ENCODE assay signal across 30 mouse cellular contexts in the genomic region with DNA sequence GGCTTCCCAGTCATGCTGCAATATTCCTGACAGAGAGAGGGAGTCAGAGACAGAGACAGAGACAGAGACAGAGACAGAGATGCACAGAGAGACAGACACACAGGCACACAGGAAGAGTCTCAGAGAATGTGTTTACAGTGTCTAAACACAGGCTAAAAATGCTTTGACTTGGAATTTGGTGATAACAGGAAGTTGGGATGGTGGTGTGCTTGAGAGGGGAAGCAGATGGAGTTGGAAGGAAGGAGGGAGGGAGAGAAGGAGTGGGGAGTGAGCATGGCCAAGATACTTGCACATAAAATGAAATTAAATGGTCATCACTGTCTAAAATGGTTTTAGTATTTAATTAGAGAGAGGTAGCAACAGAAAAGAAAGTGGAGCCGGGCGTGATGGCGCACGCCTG. TPM values are rescaled to one million over a fixed set of nuclear protein-coding genes. Genes with fewer than 3 reads are reported as not detected.
DNase-seq lines count a peak whose midpoint lies in the region; ATAC-seq lines count a peak whose summit lies in the region.
"Had no signal": no experiment of that assay in that cellular context is flagged by ENCODE, and none has a peak within 500 bp of the region (broad histone marks: within the 10 kb centered on the region; RNA-seq: fewer than 3 reads in every experiment).

No protein-coding gene starts in this region.

- no peak for ATAC-seq in heart, embryonic 12.5 days (ENCODE audit: insufficient number of reproducible peaks, low FRiP score)
- ATAC-seq in inflammation-experienced regulatory T-cells, adult 6 months = peak; percentile 39
- ATAC-seq: activated CD4-positive, CD25-positive, alpha-beta regulatory T cell, adult 4 months; forebrain, embryonic 15.5 days; hindbrain, embryonic 16.5 days; Patski had no signal

- H3K27ac ChIP-seq in heart, embryonic 12.5 days (ENCODE audit: poor library complexity, severe bottlenecking) = no peak overlapping the region
- H3K27ac ChIP-seq: embryonic facial prominence, embryonic 15.5 days; forebrain, embryonic 10.5 days; forebrain, embryonic 15.5 days; heart, adult 2 months; heart, embryonic 13.5 days; hindbrain, embryonic 12.5 days had no signal

- H3K4me1 ChIP-seq in heart, embryonic 12.5 days (replicated peaks) = no peaks in the 10 kb centered on the region
- H3K4me1 ChIP-seq: embryonic facial prominence, embryonic 15.5 days; forebrain, embryonic 10.5 days; forebrain, embryonic 15.5 days; heart, embryonic 13.5 days; hindbrain, embryonic 12.5 days had no signal

- no peaks in the 10 kb centered on the region for H3K9me3 ChIP-seq in heart, embryonic 12.5 days (replicated peaks)
- H3K9me3 ChIP-seq: embryonic facial prominence, embryonic 15.5 days; forebrain, embryonic 10.5 days; forebrain, embryonic 15.5 days; heart, embryonic 13.5 days; hindbrain, embryonic 12.5 days had no signal

- H3K4me2 ChIP-seq in heart, embryonic 12.5 days = no peak overlapping the region
- H3K4me2 ChIP-seq: embryonic facial prominence, embryonic 15.5 days; forebrain, embryonic 15.5 days; heart, embryonic 13.5 days; hindbrain, embryonic 12.5 days had no signal

- H3K36me3 ChIP-seq in heart, embryonic 12.5 days = no peaks in the 10 kb centered on the region
- H3K36me3 ChIP-seq: embryonic facial prominence, embryonic 15.5 days; forebrain, embryonic 10.5 days; forebrain, embryonic 15.5 days; heart, embryonic 13.5 days; hindbrain, embryonic 12.5 days had no signal

- no peaks in the 10 kb centered on the region for H3K27me3 ChIP-seq in heart, embryonic 12.5 days (replicated peaks)
- H3K27me3 ChIP-seq: CH12.LX; embryonic facial prominence, embryonic 15.5 days; forebrain, embryonic 15.5 days; heart, embryonic 13.5 days; hindbrain, embryonic 12.5 days had no signal

- 90% methylated on average over 4 of the region's 4 CpGs for WGBS in heart, embryonic 12.5 days

- DNase-seq in heart, adult 8-10 months (ENCODE audit: low spot score) = peak; percentile 10
- DNase-seq in lung, postnatal 10 days = peak; percentile 23
- no peak for DNase-seq in cerebellum, adult 11 months
- no peak for DNase-seq in adrenal gland, postnatal 14 days
- DNase-seq in adrenal gland, postnatal 10 days = no peak
- DNase-seq: adrenal gland, postnatal 36 days; cerebellum, adult 8-10 months; cerebellum, postnatal 14 days; embryo, embryonic 11 days; heart, adult 2 months; heart, postnatal 36 days had no signal

- H3K9ac ChIP-seq in heart, embryonic 12.5 days = no peak overlapping the region
- H3K9ac ChIP-seq: embryonic facial prominence, embryonic 15.5 days; forebrain, embryonic 15.5 days; heart, embryonic 13.5 days; hindbrain, embryonic 12.5 days had no signal

- no peak overlapping the region for H3K4me3 ChIP-seq in heart, embryonic 12.5 days
- H3K4me3 ChIP-seq: embryonic facial prominence, embryonic 15.5 days; erythroblast, embryonic 14.5 days; forebrain, embryonic 10.5 days; forebrain, embryonic 15.5 days; heart, adult 2 months; heart, embryonic 13.5 days; hindbrain, embryonic 12.5 days had no signal

RNA-seq across cellular contexts. Expression of a gene that starts 51.3 kb away (rescaled TPM):
- total RNA-seq in heart, adult 8-10 months (2022) = not detected
- polyA plus RNA-seq in heart, embryonic 12.5 days (2016; fragmentation: Nextera tagmentation; extraction: Ambion mirVana) = not detected in 2 replicates
- 1 to 10 TPM in 1 of 3 experiments, under 1 TPM in 1, not detected in 1; 0.71 to 1.9 TPM for polyA plus RNA-seq in inflammation-experienced regulatory T-cells, adult 6 months (2017; shearing (Covaris generic))
- not detected in 2 replicates for total RNA-seq in adrenal gland, postnatal 14 days (2021)
- not detected for total RNA-seq in adrenal gland, postnatal 10 days (2021)
- total RNA-seq: adrenal gland, adult 18-20 months; adrenal gland, postnatal 36 days; CH12.LX; common myeloid progenitor, adult 5-6 weeks; gastrocnemius, adult 8-10 months; gastrocnemius, postnatal 4 days; heart, adult 2 months; heart, postnatal 36 days had no signal
- polyA plus RNA-seq: C2C12; embryonic facial prominence, embryonic 11.5 days; embryonic facial prominence, embryonic 15.5 days; erythroblast, embryonic 14.5 days; forebrain, embryonic 10.5 days; forebrain, embryonic 15.5 days; heart, adult 2 months; heart, postnatal 0 days; hindbrain, embryonic 12.5 days; hindbrain, embryonic 16.5 days; Patski had no signal

RNA-seq across cellular contexts. Expression of a gene that starts 57.7 kb away (rescaled TPM):
- 10 to 100 TPM in 3 of 4 experiments, 1 to 10 TPM in 1; 8.0 to 17.7 (median 12.2) TPM for total RNA-seq in heart, adult 8-10 months (2022)
- 0.36 and 0.64 TPM in 2 replicates for polyA plus RNA-seq in heart, embryonic 12.5 days (2016; fragmentation: Nextera tagmentation; extraction: Ambion mirVana)
- polyA plus RNA-seq in inflammation-experienced regulatory T-cells, adult 6 months (2017; shearing (Covaris generic)) = 1 to 10 TPM; 1.7 to 2.9 (median 2.7) TPM
- 16.1 and 88.9 TPM in 2 replicates for total RNA-seq in adrenal gland, postnatal 14 days (2021)
- 100 to 1,000 TPM in 1 of 2 experiments, 10 to 100 TPM in 1; 59.3 to 112 TPM for total RNA-seq in adrenal gland, postnatal 10 days (2021)
- total RNA-seq: CH12.LX; common myeloid progenitor, adult 5-6 weeks had no signal
- polyA plus RNA-seq: C2C12; embryonic facial prominence, embryonic 11.5 days had no signal

Comparison
In these comparisons a context has a peak if more than half of its experiments do, and no peak if none do; other contexts are left out.
1. DNase-seq: peak in heart, adult 8-10 months (single experiment) and lung, postnatal 10 days (single experiment); none in cerebellum, adult 11 months (single experiment), adrenal gland, postnatal 14 days (single experiment) and adrenal gland, postnatal 10 days (single experiment).